Mouse (Mus musculus) liver, embryonic 13.5 days (tissue): ENCODE data around the gene Slc35f5. TPM values are rescaled to one million over a fixed set of nuclear protein-coding genes. Genes with fewer than 3 reads are reported as not detected.

ENCODE experiments used
- ATAC-seq: fragments of 200-750 bp; cut with Nextera tagmentation; 2 replicates; pipeline ENCODE4 v1.8.0; 2017; ENCODE audit warnings: low read depth, mild to moderate bottlenecking, moderate number of reproducible peaks, moderate library complexity
- DNase-seq: peaks from one replicate; pipeline ENCODE4 v3.0.0; 2022
- H3K27ac ChIP-seq: fragments of 300-500 bp; sonication (generic); 2 replicates; pipeline ENCODE4 v1.5.1; 2015; ENCODE audit warnings: moderate library complexity, mild to moderate bottlenecking, inconsistent platforms
- H3K27me3 ChIP-seq: fragments of 300-500 bp; sonication (generic); 2 replicates; pipeline ENCODE4 v1.6.1; 2015; ENCODE audit warnings: mild to moderate bottlenecking, inconsistent platforms
- H3K36me3 ChIP-seq: fragments of 300-500 bp; sonication (generic); 2 replicates; pipeline ENCODE4 v1.6.1; 2015; ENCODE audit warnings: mild to moderate bottlenecking, inconsistent platforms
- H3K4me1 ChIP-seq: fragments of 300-500 bp; sonication (generic); replicated peaks from 2 replicates; pipeline ENCODE4 v1.6.1; 2015; ENCODE audit warnings: inconsistent platforms
- H3K4me2 ChIP-seq: fragments of 300-500 bp; sonication (generic); 2 replicates; pipeline ENCODE4 v1.6.1; 2015; ENCODE audit warnings: inconsistent platforms, mild to moderate bottlenecking, moderate library complexity
- H3K4me3 ChIP-seq: fragments of 300-500 bp; sonication (generic); replicated peaks from 2 replicates; pipeline ENCODE4 v1.5.1; 2015; ENCODE audit warnings: mild to moderate bottlenecking, inconsistent platforms
- H3K9ac ChIP-seq: fragments of 300-500 bp; sonication (generic); 2 replicates; pipeline ENCODE4 v1.6.1; 2015; ENCODE audit warnings: mild to moderate bottlenecking, inconsistent platforms
- H3K9me3 ChIP-seq: fragments of 300-500 bp; sonication (generic); replicated peaks from 2 replicates; pipeline ENCODE4 v1.6.1; 2016; ENCODE audit warnings: inconsistent platforms
- WGBS: fragments of 180-500 bp; shearing (Covaris S2); methylation state at CpG from one replicate; pipeline ENCODE4 v1.1.7; 2015; ENCODE audit not compliant: insufficient replicate concordance; 5-methylcytosine and 5-hydroxymethylcytosine counted together
- polyA plus RNA-seq: library from polyadenylated mRNA; unstranded; fragments of >200 nt; fragmentation: Nextera tagmentation; extraction: Ambion mirVana; gene quantifications from 2 replicates; pipeline ENCODE4 v1.2.1, GENCODE M21; 2015

Gene Slc35f5
- polyA plus RNA-seq, 1 experiment from 2014 or later = 18.5 TPM

- Histone ChIP-seq H3K4me1 (no peaks in the 10 kb centered on the region), H3K27ac (no peak overlapping the region), H3K27me3 (no peaks in the 10 kb centered on the region), H3K36me3 (peaks cover 29% of the 10 kb centered on the region), H3K9ac (no peak overlapping the region), H3K4me2 (no peak overlapping the region), H3K9me3 (no peaks in the 10 kb centered on the region), H3K4me3 (no peak overlapping the region)
- no peak for ATAC-seq
- WGBS = 52% methylated on average over 10 of the region's 10 CpGs
- no peak for DNase-seq
Measured at GRCm38 (mm10) chr1:125575458-125576114, 15.2 kb downstream of the Slc35f5 start.

- no peak overlapping the region for H3K27ac ChIP-seq
- ATAC-seq (no peak), DNase-seq (no peak)
- H3K36me3 ChIP-seq = peaks cover 33% of the 10 kb centered on the region
- no peak overlapping the region for H3K4me2 ChIP-seq
- no peaks in the 10 kb centered on the region for H3K9me3 ChIP-seq
- H3K9ac ChIP-seq = no peak overlapping the region
- H3K4me3 ChIP-seq = no peak overlapping the region
- H3K4me1 ChIP-seq = no peaks in the 10 kb centered on the region
- no peaks in the 10 kb centered on the region for H3K27me3 ChIP-seq
Measured at GRCm38 (mm10) chr1:125576965-125577364, 16.6 kb downstream of the Slc35f5 start.

- Histone ChIP-seq H3K4me2 (no peak overlapping the region), H3K9me3 (no peaks in the 10 kb centered on the region), H3K27me3 (no peaks in the 10 kb centered on the region), H3K9ac (no peak overlapping the region), H3K4me1 (no peaks in the 10 kb centered on the region), H3K36me3 (peaks cover 23% of the 10 kb centered on the region), H3K27ac (no peak overlapping the region), H3K4me3 (no peak overlapping the region)
- no peak for DNase-seq
- WGBS = 51% methylated on average over 1 of the region's 1 CpGs
- ATAC-seq = no peak
Measured at GRCm38 (mm10) chr1:125578091-125578490, 17.7 kb downstream of the Slc35f5 start.

- Histone ChIP-seq H3K4me1 (no peaks in the 10 kb centered on the region), H3K4me2 (no peak overlapping the region), H3K9me3 (no peaks in the 10 kb centered on the region), H3K9ac (no peak overlapping the region), H3K36me3 (peaks cover 24% of the 10 kb centered on the region), H3K4me3 (no peak overlapping the region), H3K27me3 (no peaks in the 10 kb centered on the region), H3K27ac (no peak overlapping the region)
- 70% methylated on average over 3 of the region's 3 CpGs for WGBS
- no peak for ATAC-seq
- DNase-seq = no peak
Measured at GRCm38 (mm10) chr1:125581134-125581533, 20.7 kb downstream of the Slc35f5 start.

- Histone ChIP-seq H3K4me1 (no peaks in the 10 kb centered on the region), H3K27ac (no peak overlapping the region), H3K9ac (no peak overlapping the region), H3K4me3 (no peak overlapping the region), H3K36me3 (no peaks in the 10 kb centered on the region), H3K27me3 (no peaks in the 10 kb centered on the region), H3K4me2 (no peak overlapping the region), H3K9me3 (no peaks in the 10 kb centered on the region)
- WGBS = 53% methylated on average over 4 of the region's 4 CpGs
- DNase-seq = no peak
- ATAC-seq = no peak
Measured at GRCm38 (mm10) chr1:125603620-125604019, 43.2 kb downstream of the Slc35f5 start.

- no peak overlapping the region for H3K4me3 ChIP-seq
- WGBS = 28% methylated on average over 10 of the region's 10 CpGs
- H3K36me3 ChIP-seq = no peaks in the 10 kb centered on the region
- H3K27ac ChIP-seq = no peak overlapping the region
- no peak for ATAC-seq
- no peak overlapping the region for H3K4me2 ChIP-seq
- no peaks in the 10 kb centered on the region for H3K4me1 ChIP-seq
- no peaks in the 10 kb centered on the region for H3K27me3 ChIP-seq
- DNase-seq = peak; percentile 49
- no peak overlapping the region for H3K9ac ChIP-seq
- no peaks in the 10 kb centered on the region for H3K9me3 ChIP-seq
Measured at GRCm38 (mm10) chr1:125607087-125607803, 46.9 kb downstream of the Slc35f5 start.

GRCm38 (mm10) chr1:125624376-125625076 lies 64.1 kb downstream of the Slc35f5 start:
- 63% methylated on average over 4 of the region's 4 CpGs for WGBS
- no peak for DNase-seq
- no peak for ATAC-seq

GRCm38 (mm10) chr1:125639501-125640253 lies 79.3 kb downstream of the Slc35f5 start:
- Histone ChIP-seq H3K27me3 (no peaks in the 10 kb centered on the region), H3K36me3 (no peaks in the 10 kb centered on the region), H3K9me3 (no peaks in the 10 kb centered on the region), H3K4me1 (no peaks in the 10 kb centered on the region), H3K4me3 (no peak overlapping the region), H3K4me2 (no peak overlapping the region), H3K27ac (no peak overlapping the region), H3K9ac (no peak overlapping the region)
- DNase-seq (no peak), ATAC-seq (no peak)
- WGBS = 81% methylated on average over 8 of the region's 8 CpGs

More at GRCm38 (mm10) chr1:125624376-125625076, 64.1 kb downstream of the Slc35f5 start:
- H3K36me3 ChIP-seq = no peaks in the 10 kb centered on the region
- H3K4me2 ChIP-seq = no peak overlapping the region
- H3K27ac ChIP-seq = no peak overlapping the region
- H3K27me3 ChIP-seq = no peaks in the 10 kb centered on the region
- no peaks in the 10 kb centered on the region for H3K9me3 ChIP-seq
- H3K9ac ChIP-seq = no peak overlapping the region
- no peaks in the 10 kb centered on the region for H3K4me1 ChIP-seq
- H3K4me3 ChIP-seq = no peak overlapping the region

- ATAC-seq (no peak), DNase-seq (no peak)
- no peaks in the 10 kb centered on the region for H3K9me3 ChIP-seq
- no peak overlapping the region for H3K4me3 ChIP-seq
- H3K27ac ChIP-seq = no peak overlapping the region
- H3K4me1 ChIP-seq = no peaks in the 10 kb centered on the region
- WGBS = 47% methylated on average over 1 of the region's 1 CpGs
- H3K27me3 ChIP-seq = no peaks in the 10 kb centered on the region
- H3K4me2 ChIP-seq = no peak overlapping the region
- no peaks in the 10 kb centered on the region for H3K36me3 ChIP-seq
- H3K9ac ChIP-seq = no peak overlapping the region
Measured at GRCm38 (mm10) chr1:125643643-125644042, 83.2 kb downstream of the Slc35f5 start.
